Mouse (Mus musculus) bone marrow, adult 2 months (tissue): Measurements from ENCODE around the gene Nap1l4.

ENCODE experiments used
- CTCF ChIP-seq: fragments of 200-500 bp; IDR thresholded peaks from 2 replicates; pipeline ENCODE4 v1.5.1; 2011; ENCODE audit warnings: low read length, control low read depth; ENCODE audit not compliant: control insufficient read depth, insufficient read depth
- POLR2A ChIP-seq: fragments of 200-500 bp; IDR thresholded peaks from 2 replicates; pipeline ENCODE4 v1.6.1; 2011; ENCODE audit warnings: low read depth, mild to moderate bottlenecking, control low read depth, low read length, borderline replicate concordance; ENCODE audit not compliant: control insufficient read depth

DNA sequence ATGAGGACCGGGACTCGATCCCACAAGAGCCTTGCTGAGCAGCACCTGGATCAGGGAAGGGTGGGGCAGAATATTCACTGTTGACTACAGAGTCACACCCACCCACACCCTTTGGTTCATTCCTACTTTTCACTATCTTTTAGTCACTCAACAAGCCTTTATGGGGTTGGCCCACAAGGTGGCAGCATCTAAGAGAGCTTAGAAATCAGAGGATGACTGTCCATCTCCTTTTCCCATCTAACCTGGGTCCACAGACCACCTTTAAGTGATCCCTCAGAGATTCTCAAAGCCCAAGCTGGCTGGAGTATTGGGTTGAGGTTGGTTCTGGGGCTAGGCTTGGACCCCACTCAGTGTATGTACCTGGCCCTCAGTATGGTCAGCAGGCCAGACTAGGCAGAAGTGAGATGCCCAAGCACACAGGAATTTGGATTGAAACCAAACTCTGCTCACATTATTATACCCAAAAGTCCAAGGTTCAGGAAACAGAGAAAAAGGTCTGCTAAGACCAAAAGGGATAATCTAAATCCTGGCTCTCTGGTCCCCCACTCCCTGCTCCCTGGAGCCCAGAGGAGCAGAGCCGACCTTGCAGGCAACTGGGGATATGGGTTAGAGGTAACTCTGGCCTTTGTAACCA, 72.1 kb downstream of the Nap1l4 start:
- TF ChIP-seq CTCF (no peak), POLR2A (no peak)
